Mouse (Mus musculus) forebrain, postnatal 0 days (tissue): ENCODE results near the gene Slc8a1. TPM values are rescaled to one million over a fixed set of nuclear protein-coding genes. Genes with fewer than 3 reads are reported as not detected.

Experiments
- ATAC-seq: fragments of 200-750 bp; cut with Nextera tagmentation; 2 replicates; pipeline ENCODE4 v1.8.0; 2017; ENCODE audit warnings: mild to moderate bottlenecking, moderate library complexity
- DNase-seq: peaks from one replicate; pipeline ENCODE4 v3.0.0-alpha.2; 2015
- H3K27ac ChIP-seq: fragments of 300-500 bp; sonication (generic); 2 replicates; pipeline ENCODE4 v1.5.1; 2014; ENCODE audit warnings: low read depth, mild to moderate bottlenecking, antibody characterized with exemption, low read length, moderate library complexity, mixed read lengths
- H3K27me3 ChIP-seq: fragments of 300-500 bp; sonication (generic); 2 replicates; pipeline ENCODE4 v1.6.1; 2014; ENCODE audit warnings: mild to moderate bottlenecking, low read length, mixed read lengths; ENCODE audit not compliant: insufficient read depth
- H3K36me3 ChIP-seq: fragments of 300-500 bp; sonication (generic); 2 replicates; pipeline ENCODE4 v1.6.1; 2014; ENCODE audit warnings: mild to moderate bottlenecking, moderate library complexity; ENCODE audit not compliant: insufficient read depth
- H3K4me1 ChIP-seq: fragments of 300-500 bp; sonication (generic); 2 replicates; pipeline ENCODE4 v1.6.1; 2014; ENCODE audit warnings: antibody characterized with exemption; ENCODE audit not compliant: insufficient read depth
- H3K4me2 ChIP-seq: fragments of 300-500 bp; sonication (generic); 2 replicates; pipeline ENCODE4 v1.6.1; 2014; ENCODE audit warnings: low read depth, mild to moderate bottlenecking, moderate library complexity
- H3K4me3 ChIP-seq: fragments of 300-500 bp; sonication (generic); 2 replicates; pipeline ENCODE4 v1.5.1; 2014; ENCODE audit warnings: low read depth, low read length, mixed read lengths
- H3K9ac ChIP-seq: fragments of 300-500 bp; sonication (generic); 2 replicates; pipeline ENCODE4 v1.6.1; 2014; ENCODE audit warnings: mild to moderate bottlenecking
- H3K9me3 ChIP-seq: fragments of 300-500 bp; sonication (generic); 2 replicates; pipeline ENCODE4 v1.6.1; 2016; ENCODE audit warnings: low read length
- CTCF ChIP-seq: sonication (generic); IDR thresholded peaks from 2 replicates; pipeline ENCODE4 v1.5.1; 2016; ENCODE audit warnings: antibody characterized with exemption, control low read depth, low read depth
- WGBS: fragments of 180-500 bp; shearing (Covaris S2); extraction: QIAGEN DNeasy Blood & Tissue Kit; methylation state at CpG from one replicate; pipeline ENCODE4 v1.1.7; 2014; 5-methylcytosine and 5-hydroxymethylcytosine counted together
- polyA plus RNA-seq: library from polyadenylated mRNA; unstranded; fragments of >200 nt; fragmentation: Nextera tagmentation; extraction: Ambion mirVana; gene quantifications from 2 replicates; pipeline ENCODE4 v1.2.1, GENCODE M21; 2015
- total RNA-seq: library from RNA; depleted of rRNA; stranded (reverse); fragments of >200 nt; gene quantifications from 2 replicates; pipeline ENCODE4 v1.2.3, GENCODE M21; 2014

Gene Slc8a1
- total and polyA plus RNA-seq, 2 experiments from 2014 or later: 16.9 to 143 TPM

DNA sequence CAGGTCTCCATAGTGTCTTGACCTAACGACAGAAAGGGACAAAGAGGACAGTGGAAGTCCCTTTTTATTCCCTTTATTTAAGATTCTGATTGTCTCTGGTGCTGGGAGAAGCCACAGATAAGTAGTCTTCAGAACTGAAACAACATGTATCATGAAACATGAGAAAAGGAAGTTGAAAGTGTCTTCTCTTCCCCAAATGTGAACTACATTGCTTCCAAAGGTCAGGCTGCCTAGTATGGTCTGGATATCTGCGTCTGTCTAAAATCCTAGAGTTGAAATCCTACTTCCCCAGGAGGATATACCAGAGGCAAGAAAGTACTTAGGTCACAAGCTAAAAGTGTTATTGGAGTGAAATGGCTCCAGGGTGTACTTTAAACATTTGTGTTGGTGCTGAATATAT lies 34.9 kb downstream of the Slc8a1 start:
- no peak for DNase-seq
- ATAC-seq: no peak

GRCm38 (mm10) chr17:81701701-81702100 lies 36.5 kb downstream of the Slc8a1 start:
- ATAC-seq (no peak), DNase-seq (no peak)
- H3K4me3 ChIP-seq: no peak overlapping the region
- TF ChIP-seq CTCF: no peak
- H3K9ac ChIP-seq: no peak overlapping the region
- no peaks in the 10 kb centered on the region for H3K27me3 ChIP-seq
- no peak overlapping the region for H3K27ac ChIP-seq
- 85% methylated on average over 4 of the region's 4 CpGs for WGBS
- H3K4me1 ChIP-seq: no peaks in the 10 kb centered on the region
- no peaks in the 10 kb centered on the region for H3K9me3 ChIP-seq
- no peaks in the 10 kb centered on the region for H3K36me3 ChIP-seq
- H3K4me2 ChIP-seq: no peak overlapping the region

More for the DNA sequence above, 34.9 kb downstream of the Slc8a1 start:
- no peak overlapping the region for H3K4me2 ChIP-seq
- H3K36me3 ChIP-seq: no peaks in the 10 kb centered on the region
- no peaks in the 10 kb centered on the region for H3K27me3 ChIP-seq
- no peak overlapping the region for H3K4me3 ChIP-seq
- 81% methylated on average over 2 of the region's 2 CpGs for WGBS
- H3K9me3 ChIP-seq: no peaks in the 10 kb centered on the region
- TF ChIP-seq CTCF: no peak
- no peak overlapping the region for H3K9ac ChIP-seq
- H3K4me1 ChIP-seq: no peaks in the 10 kb centered on the region
- H3K27ac ChIP-seq: no peak overlapping the region

- DNase-seq: no peak
- H3K4me1 ChIP-seq: no peaks in the 10 kb centered on the region
- no peak for TF ChIP-seq CTCF
- H3K9me3 ChIP-seq: no peaks in the 10 kb centered on the region
- no peaks in the 10 kb centered on the region for H3K27me3 ChIP-seq
- H3K9ac ChIP-seq: no peak overlapping the region
- no peak overlapping the region for H3K4me2 ChIP-seq
- no peak overlapping the region for H3K4me3 ChIP-seq
- WGBS: 43% methylated on average over 10 of the region's 10 CpGs
- no peak for ATAC-seq
- H3K36me3 ChIP-seq: no peaks in the 10 kb centered on the region
- H3K27ac ChIP-seq: no peak overlapping the region
These were observed 39.4 kb downstream of the Slc8a1 start for GRCm38 (mm10) chr17:81698789-81699188.

DNA sequence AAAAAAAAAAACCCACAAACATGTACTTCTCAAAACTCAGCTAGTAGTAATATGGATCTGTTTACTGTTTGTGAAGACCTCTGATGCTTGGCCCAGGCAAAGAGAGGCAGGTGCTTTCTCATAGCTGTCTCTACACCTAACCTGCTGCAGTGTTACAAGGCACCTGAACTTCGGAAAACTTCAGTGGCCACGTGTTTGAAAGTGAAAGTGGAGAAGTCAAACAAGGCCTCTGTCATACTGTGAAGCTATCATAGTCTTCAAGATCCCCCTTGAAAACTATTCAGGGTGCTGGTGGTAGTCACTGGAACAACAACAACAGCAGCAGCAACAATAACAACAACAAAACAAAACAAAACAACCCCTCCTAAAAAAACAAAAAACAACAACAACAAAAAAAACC lies 40.5 kb downstream of the Slc8a1 start:
- Histone ChIP-seq H3K27me3 (no peaks in the 10 kb centered on the region), H3K4me2 (no peak overlapping the region), H3K27ac (no peak overlapping the region), H3K4me3 (no peak overlapping the region), H3K9me3 (no peaks in the 10 kb centered on the region), H3K36me3 (no peaks in the 10 kb centered on the region), H3K4me1 (no peaks in the 10 kb centered on the region), H3K9ac (no peak overlapping the region)
- TF ChIP-seq CTCF: no peak
- WGBS: 80% methylated on average over 2 of the region's 2 CpGs
- DNase-seq (no peak), ATAC-seq (no peak)

DNA sequence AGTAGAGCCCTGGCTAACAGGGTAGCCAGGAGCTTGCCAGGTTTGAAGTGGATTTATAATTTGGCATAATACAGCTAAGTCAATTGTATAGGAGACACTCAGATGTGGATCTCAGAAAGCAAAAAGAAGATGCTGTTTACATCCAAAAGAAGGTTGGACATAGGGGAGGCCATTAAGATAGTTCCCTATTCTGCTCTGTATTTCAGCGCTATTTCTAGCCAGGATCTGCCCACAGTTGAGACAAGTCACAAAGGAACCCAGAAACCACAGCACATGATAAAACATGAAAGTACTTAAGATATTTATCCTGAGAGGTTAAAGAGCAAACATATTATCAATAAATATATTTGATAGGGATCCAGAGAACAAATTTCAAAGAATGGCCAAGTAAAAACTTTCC lies 43.2 kb downstream of the Slc8a1 start:
- Histone ChIP-seq H3K4me1 (no peaks in the 10 kb centered on the region), H3K4me3 (no peak overlapping the region), H3K9ac (no peak overlapping the region), H3K36me3 (no peaks in the 10 kb centered on the region), H3K9me3 (no peaks in the 10 kb centered on the region), H3K4me2 (no peak overlapping the region), H3K27ac (no peak overlapping the region), H3K27me3 (no peaks in the 10 kb centered on the region)
- no peak for TF ChIP-seq CTCF
- WGBS: 100% methylated on average over 1 of the region's 1 CpGs
- ATAC-seq (no peak), DNase-seq (no peak)

DNA sequence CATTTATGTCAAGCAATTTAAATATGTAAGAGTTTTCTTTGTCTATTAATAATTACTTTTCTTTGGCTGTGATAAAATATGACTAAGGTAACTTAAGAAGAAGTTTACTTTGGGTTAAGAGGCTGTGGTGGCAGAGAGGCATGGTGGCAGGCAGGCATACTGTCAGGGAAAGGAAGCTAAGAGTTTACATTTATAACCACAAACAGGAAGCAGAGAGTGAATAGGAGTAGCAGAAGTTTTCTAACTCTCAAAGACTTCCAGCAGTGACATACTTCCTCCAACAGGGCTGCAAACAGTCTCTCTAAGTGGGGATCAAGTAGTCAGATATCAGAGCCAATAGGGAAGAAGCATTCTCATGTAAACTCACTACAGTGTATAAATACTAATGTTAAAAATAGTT lies 58.6 kb downstream of the Slc8a1 start:
- DNase-seq: no peak
- Histone ChIP-seq H3K27ac (no peak overlapping the region), H3K9me3 (no peaks in the 10 kb centered on the region), H3K9ac (no peak overlapping the region), H3K4me2 (no peak overlapping the region), H3K36me3 (no peaks in the 10 kb centered on the region), H3K27me3 (no peaks in the 10 kb centered on the region), H3K4me3 (no peak overlapping the region), H3K4me1 (no peaks in the 10 kb centered on the region)
- no peak for TF ChIP-seq CTCF
- ATAC-seq: no peak

- no peaks in the 10 kb centered on the region for H3K27me3 ChIP-seq
- no peak overlapping the region for H3K4me2 ChIP-seq
- no peak overlapping the region for H3K4me3 ChIP-seq
- H3K27ac ChIP-seq: no peak overlapping the region
- no peak for ATAC-seq
- no peak for DNase-seq
- no peak overlapping the region for H3K9ac ChIP-seq
- no peak for TF ChIP-seq CTCF
- H3K9me3 ChIP-seq: no peaks in the 10 kb centered on the region
- 66% methylated on average over 2 of the region's 2 CpGs for WGBS
- no peaks in the 10 kb centered on the region for H3K4me1 ChIP-seq
- H3K36me3 ChIP-seq: no peaks in the 10 kb centered on the region
These were observed 60.7 kb downstream of the Slc8a1 start for GRCm38 (mm10) chr17:81677450-81677849.

DNA sequence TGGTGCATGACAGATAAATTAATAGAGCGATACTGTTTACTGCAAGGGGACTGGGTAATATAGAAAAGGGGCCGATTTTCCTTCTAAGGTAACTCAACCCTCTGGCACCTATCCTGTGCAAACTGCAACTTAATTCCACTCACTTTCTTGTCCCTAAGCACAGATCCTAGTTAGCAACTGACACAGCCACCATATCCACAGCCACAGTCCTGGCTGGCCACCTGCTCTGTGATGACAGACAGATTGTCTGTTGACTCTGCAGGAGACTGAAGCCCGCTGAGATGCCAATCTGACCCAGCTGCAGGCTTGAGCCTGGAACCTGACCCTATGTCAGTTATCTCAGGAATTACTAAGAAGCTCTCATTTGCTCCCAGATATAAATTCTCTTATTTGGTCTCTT lies 62.0 kb downstream of the Slc8a1 start:
- H3K36me3 ChIP-seq: no peaks in the 10 kb centered on the region
- no peak overlapping the region for H3K27ac ChIP-seq
- H3K9ac ChIP-seq: no peak overlapping the region
- H3K9me3 ChIP-seq: no peaks in the 10 kb centered on the region
- no peaks in the 10 kb centered on the region for H3K4me1 ChIP-seq
- no peak overlapping the region for H3K4me3 ChIP-seq
- no peak overlapping the region for H3K4me2 ChIP-seq
- ATAC-seq: no peak
- H3K27me3 ChIP-seq: no peaks in the 10 kb centered on the region
- DNase-seq: no peak
- TF ChIP-seq CTCF: no peak
- 69% methylated on average over 3 of the region's 3 CpGs for WGBS
